Mouse (Mus musculus) kidney, embryonic 16.5 days (tissue): ENCODE results near the gene 4930432K21Rik. TPM values are rescaled to one million over a fixed set of nuclear protein-coding genes. Genes with fewer than 3 reads are reported as not detected.
A peak's percentile ranks its signal among the peaks of the same experiment; 100 is the strongest.

Experiments
- ATAC-seq: fragments of 200-750 bp; cut with Nextera tagmentation; 2 replicates; pipeline ENCODE4 v1.8.0; 2017; ENCODE audit warnings: moderate TSS enrichment; ENCODE audit not compliant: low FRiP score, low TSS enrichment
- H3K27ac ChIP-seq: fragments of 300-500 bp; sonication (generic); 2 replicates; pipeline ENCODE4 v1.5.1; 2014; ENCODE audit warnings: low read length
- H3K27me3 ChIP-seq: fragments of 300-500 bp; sonication (generic); 2 replicates; pipeline ENCODE4 v1.6.1; 2014; ENCODE audit warnings: low read length, control low read depth, mixed read lengths; ENCODE audit not compliant: insufficient read depth
- H3K36me3 ChIP-seq: fragments of 300-500 bp; sonication (generic); 2 replicates; pipeline ENCODE4 v1.6.1; 2014; ENCODE audit warnings: low read length, control low read depth, mixed read lengths; ENCODE audit not compliant: insufficient read depth
- H3K4me1 ChIP-seq: fragments of 300-500 bp; sonication (generic); 2 replicates; pipeline ENCODE4 v1.6.1; 2014; ENCODE audit warnings: low read length, control low read depth, mixed read lengths; ENCODE audit not compliant: insufficient read depth
- H3K4me2 ChIP-seq: fragments of 300-500 bp; sonication (generic); replicated peaks from 2 replicates; pipeline ENCODE4 v1.6.1; 2014; ENCODE audit warnings: low read depth, low read length
- H3K4me3 ChIP-seq: fragments of 300-500 bp; sonication (generic); 2 replicates; pipeline ENCODE4 v1.5.1; 2014; ENCODE audit warnings: mild to moderate bottlenecking, low read length
- H3K9ac ChIP-seq: fragments of 300-500 bp; sonication (generic); replicated peaks from 2 replicates; pipeline ENCODE4 v1.6.1; 2014; ENCODE audit warnings: low read length
- H3K9me3 ChIP-seq: fragments of 300-500 bp; sonication (generic); 2 replicates; pipeline ENCODE4 v1.6.1; 2016; ENCODE audit warnings: low read length, control low read depth
- WGBS: fragments of 180-500 bp; shearing (Covaris S2); extraction: QIAGEN DNeasy Blood & Tissue Kit; methylation state at CpG from one replicate; pipeline ENCODE4 v1.1.7; 2014; 5-methylcytosine and 5-hydroxymethylcytosine counted together
- polyA plus RNA-seq: library from polyadenylated mRNA; unstranded; fragments of >200 nt; fragmentation: Nextera tagmentation; extraction: Ambion mirVana; gene quantifications from 2 replicates; pipeline ENCODE4 v1.2.1, GENCODE M21; 2015

4930432K21Rik gene
- polyA plus RNA-seq = 1.7 and 1.9 TPM in 2 replicates

- Histone ChIP-seq H3K9me3 (no peaks in the 10 kb centered on the region), H3K9ac (peak within 1 kb of the TSS; percentile 89), H3K4me3 (peak within 1 kb of the TSS; percentile 74), H3K36me3 (peaks cover 16% of the 10 kb centered on the region), H3K27ac (peak within 1 kb of the TSS; percentile 48; the same call in 1 of the 2 replicates), H3K4me2 (peak within 1 kb of the TSS; percentile 78), H3K27me3 (no peaks in the 10 kb centered on the region), H3K4me1 (peaks cover 19% of the 10 kb centered on the region)
- ATAC-seq = peak; percentile 95
- WGBS = 16% methylated on average over 49 of the region's 49 CpGs
Measured at GRCm38 (mm10) chr8:84147769-84148530, at the start of gene 4930432K21Rik, which contains the start of gene Cc2d1a. Gene 4930432K21Rik, plus strand, starts transcription at chr8:84148025. Gene Cc2d1a, minus strand, starts transcription at chr8:84147936.

DNA sequence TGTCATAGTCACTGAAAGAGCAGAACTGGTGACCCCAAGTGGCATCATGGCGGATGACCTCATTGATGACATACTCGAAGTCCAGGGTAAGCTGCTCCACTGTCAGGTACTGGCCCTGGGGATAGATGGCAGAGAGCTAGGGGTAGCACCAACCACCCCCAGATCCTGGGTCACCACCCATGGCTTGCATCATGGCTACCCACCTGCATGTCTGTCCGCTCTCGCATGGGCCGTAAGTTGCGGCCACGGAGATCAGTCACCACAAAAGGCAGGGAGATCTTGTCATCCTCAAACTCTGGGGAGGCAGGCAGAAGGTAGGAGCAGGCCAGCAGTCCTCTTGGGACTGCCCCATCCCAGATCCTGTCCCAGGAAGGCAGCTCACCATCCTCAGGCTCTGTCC lies 49.4 kb upstream of the 4930432K21Rik start:
- H3K36me3 ChIP-seq = peaks cover 55% of the 10 kb centered on the region

GRCm38 (mm10) chr8:84101476-84102270 lies 46.2 kb upstream of the 4930432K21Rik start:
- peaks cover 32% of the 10 kb centered on the region for H3K36me3 ChIP-seq
- H3K4me2 ChIP-seq = no peak overlapping the region
- no peak overlapping the region for H3K4me3 ChIP-seq
- ATAC-seq = no peak
- 87% methylated on average over 25 of the region's 25 CpGs for WGBS
- H3K9me3 ChIP-seq = no peaks in the 10 kb centered on the region
- H3K4me1 ChIP-seq = peaks cover 18% of the 10 kb centered on the region
- no peak overlapping the region for H3K9ac ChIP-seq
- no peak overlapping the region for H3K27ac ChIP-seq
- H3K27me3 ChIP-seq = no peaks in the 10 kb centered on the region

More for the DNA sequence above, 49.4 kb upstream of the 4930432K21Rik start:
- no peak overlapping the region for H3K27ac ChIP-seq
- no peak for ATAC-seq
- 91% methylated on average over 7 of the region's 7 CpGs for WGBS
- no peaks in the 10 kb centered on the region for H3K9me3 ChIP-seq
- H3K4me2 ChIP-seq = no peak overlapping the region
- peaks cover 7% of the 10 kb centered on the region for H3K4me1 ChIP-seq
- no peak overlapping the region for H3K9ac ChIP-seq
- no peaks in the 10 kb centered on the region for H3K27me3 ChIP-seq
- H3K4me3 ChIP-seq = no peak overlapping the region

DNA sequence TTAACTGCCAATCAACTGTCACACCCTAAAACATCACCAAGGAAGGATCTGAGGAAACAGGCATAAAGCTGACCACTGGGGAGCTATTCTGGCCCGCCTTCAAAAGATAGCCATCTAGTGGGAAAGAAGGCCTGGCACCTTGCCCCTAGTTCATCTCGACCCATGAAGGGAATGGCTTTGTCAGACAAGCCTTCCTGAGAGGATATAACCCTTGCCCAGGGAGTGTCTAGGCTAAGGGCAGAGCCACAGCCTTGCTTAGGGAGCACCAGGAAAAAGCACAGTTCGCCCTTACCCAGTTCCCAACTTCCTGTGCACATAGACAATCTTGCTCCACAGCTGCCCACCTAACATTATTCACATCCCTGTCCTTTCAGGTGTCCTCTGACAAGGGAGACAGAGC lies 44.2 kb upstream of the 4930432K21Rik start:
- Histone ChIP-seq H3K9me3 (no peaks in the 10 kb centered on the region), H3K4me3 (peak overlapping the region; percentile 65), H3K36me3 (peaks cover 14% of the 10 kb centered on the region), H3K4me1 (peaks cover 18% of the 10 kb centered on the region), H3K9ac (peak overlapping the region; percentile 88), H3K27me3 (no peaks in the 10 kb centered on the region), H3K4me2 (peak overlapping the region; percentile 55), H3K27ac (no peak overlapping the region)
- ATAC-seq = no peak
- WGBS = 39% methylated on average over 3 of the region's 3 CpGs

GRCm38 (mm10) chr8:84104221-84104620 lies 43.6 kb upstream of the 4930432K21Rik start:
- Histone ChIP-seq H3K27ac (peak overlapping the region; percentile 91), H3K9ac (peak overlapping the region; percentile 88), H3K4me3 (peak overlapping the region; percentile 65), H3K36me3 (peaks cover 10% of the 10 kb centered on the region; the same call in 1 of the 2 replicates), H3K9me3 (no peaks in the 10 kb centered on the region), H3K4me1 (peaks cover 18% of the 10 kb centered on the region), H3K4me2 (peak overlapping the region; percentile 55), H3K27me3 (no peaks in the 10 kb centered on the region)
- ATAC-seq = peak; percentile 87
- 1% methylated on average over 13 of the region's 29 CpGs for whole genome bisulfite sequencing

DNA sequence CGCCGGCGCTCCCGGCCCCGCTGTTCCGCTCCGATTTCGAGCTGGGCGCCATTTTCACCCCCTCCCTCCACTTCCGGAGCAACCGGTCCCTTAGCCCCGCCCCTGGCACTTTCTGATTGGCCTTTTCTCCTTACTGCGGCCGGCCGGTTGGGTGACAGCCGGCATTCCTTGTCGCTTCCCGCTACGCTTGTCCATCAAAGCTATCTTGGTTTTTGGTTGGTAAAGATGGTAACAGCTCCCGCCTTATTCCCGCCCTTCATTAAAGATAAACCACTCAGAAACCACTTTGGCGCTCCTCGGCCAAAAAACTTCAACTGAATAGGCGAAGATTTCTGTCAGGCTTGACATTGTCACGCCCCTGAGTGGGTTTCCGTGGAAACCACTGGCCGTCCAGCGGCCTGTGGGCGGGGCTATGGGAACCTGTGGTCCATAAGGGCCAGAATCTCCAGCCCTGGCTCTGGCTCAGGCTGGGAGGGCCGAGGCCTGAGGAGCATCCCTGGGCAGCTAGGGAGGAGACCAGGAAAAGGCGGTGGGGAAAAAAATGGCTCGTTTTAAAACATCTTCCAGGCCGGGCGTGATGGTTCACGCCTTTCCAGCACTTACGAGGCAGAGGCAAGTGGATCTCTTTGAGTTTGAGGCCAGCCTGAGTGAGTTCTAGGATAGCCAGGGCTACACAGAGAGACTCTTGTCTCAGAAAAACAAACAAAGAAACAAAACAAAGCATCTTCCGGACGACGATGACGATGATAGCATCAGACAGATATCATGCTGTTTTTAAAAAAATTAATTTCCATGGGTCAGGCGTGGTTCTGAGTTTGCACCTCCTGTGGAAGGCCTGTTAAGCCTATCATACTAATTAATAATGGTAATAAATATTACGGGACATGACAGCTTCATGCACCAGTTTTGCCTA lies 42.9 kb upstream of the 4930432K21Rik start, which contains the start of gene Dcaf15:
Gene Dcaf15 (minus strand): TSS at position 72 of the 913 bp plus-strand sequence.
- peak within 1 kb of the TSS; percentile 65 for H3K4me3 ChIP-seq
- H3K9me3 ChIP-seq = no peaks in the 10 kb centered on the region
- H3K27me3 ChIP-seq = no peaks in the 10 kb centered on the region
- peaks cover 18% of the 10 kb centered on the region for H3K4me1 ChIP-seq
- H3K36me3 ChIP-seq = peaks cover 10% of the 10 kb centered on the region; the same call in 1 of the 2 replicates
- peak within 1 kb of the TSS; percentile 88 for H3K9ac ChIP-seq
- peak within 1 kb of the TSS; percentile 91 for H3K27ac ChIP-seq
- peak; percentile 97 for ATAC-seq
- WGBS = 7% methylated on average over 42 of the region's 42 CpGs
- H3K4me2 ChIP-seq = peak within 1 kb of the TSS; percentile 55

GRCm38 (mm10) chr8:84105676-84106075 lies 42.1 kb upstream of the 4930432K21Rik start:
- 64% methylated on average over 2 of the region's 2 CpGs for whole genome bisulfite sequencing
- Histone ChIP-seq H3K27ac (no peak overlapping the region), H3K4me3 (no peak overlapping the region), H3K4me2 (no peak overlapping the region), H3K4me1 (peaks cover 18% of the 10 kb centered on the region), H3K9me3 (no peaks in the 10 kb centered on the region), H3K9ac (no peak overlapping the region; the same call in 1 of the 2 replicates), H3K36me3 (peaks cover 10% of the 10 kb centered on the region; the same call in 1 of the 2 replicates), H3K27me3 (no peaks in the 10 kb centered on the region)
- no peak for ATAC-seq

GRCm38 (mm10) chr8:84106216-84107040 lies 41.4 kb upstream of the 4930432K21Rik start:
- Histone ChIP-seq H3K9ac (no peak overlapping the region), H3K27me3 (no peaks in the 10 kb centered on the region), H3K9me3 (no peaks in the 10 kb centered on the region), H3K36me3 (peaks cover 8% of the 10 kb centered on the region; the same call in 1 of the 2 replicates), H3K4me3 (no peak overlapping the region), H3K4me2 (no peak overlapping the region), H3K4me1 (peaks cover 18% of the 10 kb centered on the region), H3K27ac (no peak overlapping the region)
- ATAC-seq = no peak
- WGBS = 93% methylated on average over 3 of the region's 6 CpGs
